Mouse (Mus musculus) ES-E14 (cell line): ENCODE data around the gene Myd88.

Experiments
- CHD2 ChIP-seq: IDR thresholded peaks from 2 replicates; pipeline ENCODE4 v1.6.1; 2014; ENCODE audit warnings: mild to moderate bottlenecking, low read depth, low read length, inconsistent platforms
- ZNF384 ChIP-seq: IDR thresholded peaks from 2 replicates; pipeline ENCODE4 v1.6.1; 2012; ENCODE audit warnings: low read depth, low read length, inconsistent platforms

GRCm38 (mm10) chr9:119334834-119335233, 6.4 kb downstream of the Myd88 start:
- TF ChIP-seq ZNF384 (no peak), CHD2 (no peak)
